Mouse (Mus musculus): Measurements from ENCODE around the gene Surf1. TPM values are rescaled to one million over a fixed set of nuclear protein-coding genes. Genes with fewer than 3 reads are reported as not detected.

Surf1 gene
- polyA plus RNA-seq, 2 experiments = 51.2 to 69.1 TPM

DNA sequence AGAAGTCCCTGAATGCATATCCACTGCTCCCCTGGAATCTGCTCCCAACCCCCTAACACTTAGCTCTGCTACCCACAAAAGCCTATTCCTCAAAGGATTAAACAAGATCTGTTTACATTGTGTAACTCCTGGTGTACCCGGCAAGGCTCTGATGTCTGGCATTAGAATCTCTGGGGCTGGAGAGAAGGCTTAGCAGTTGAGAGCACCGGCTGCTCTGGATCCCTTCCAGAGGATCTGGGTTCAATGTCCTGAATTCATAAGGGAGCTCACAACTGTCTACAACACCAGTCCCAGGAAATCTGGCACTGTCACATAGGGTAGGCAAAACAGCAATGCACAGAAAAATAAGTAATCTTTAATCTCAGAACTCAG lies 41.1 kb upstream of the Surf1 start:
- TF ChIP-seq POLR2A (IDR thresholded peaks at IDR 0.05; ENCODE audit: borderline replicate concordance, extremely low read depth, insufficient read depth, insufficient read length) = no peak
- ATAC-seq (ENCODE audit: low FRiP score, low read depth) (no peak), DNase-seq (ENCODE audit: low spot score) (no peak)
- peaks cover 89% of the 10 kb centered on the region for H3K36me3 ChIP-seq (ENCODE audit: control insufficient read depth, insufficient read depth, low read length)
- H3K27me3 ChIP-seq (ENCODE audit: control insufficient read depth, insufficient read depth, low read length) = no peaks in the 10 kb centered on the region
- H3K4me3 ChIP-seq (replicated peaks; ENCODE audit: low read length) = no peak overlapping the region
- 82% methylated on average over 2 of the region's 2 CpGs for WGBS
- no peaks in the 10 kb centered on the region for H3K9me3 ChIP-seq (ENCODE audit: control insufficient read depth, low read length)
- no peak overlapping the region for H3K4me2 ChIP-seq (replicated peaks; ENCODE audit: low read depth, low read length, severe bottlenecking)
- no peaks in the 10 kb centered on the region for H3K4me1 ChIP-seq (ENCODE audit: control insufficient read depth, insufficient read depth, low read length)
- H3K9ac ChIP-seq (ENCODE audit: low read depth, low read length, severe bottlenecking) = no peak overlapping the region
- no peak overlapping the region for H3K27ac ChIP-seq (replicated peaks; ENCODE audit: low read depth, low read length)

GRCm38 (mm10) chr2:26956811-26957487 lies 40.6 kb upstream of the Surf1 start:
- no peak overlapping the region for H3K27ac ChIP-seq (replicated peaks; ENCODE audit: low read depth, low read length)
- WGBS = 95% methylated on average over 12 of the region's 12 CpGs
- no peak for ATAC-seq (ENCODE audit: low FRiP score, low read depth)

GRCm38 (mm10) chr2:26954735-26955395 lies 38.5 kb upstream of the Surf1 start:
- TF ChIP-seq POLR2A (IDR thresholded peaks at IDR 0.05; ENCODE audit: borderline replicate concordance, extremely low read depth, insufficient read depth, insufficient read length) = no peak
- Histone ChIP-seq H3K27ac (replicated peaks; ENCODE audit: low read depth, low read length) (no peak overlapping the region), H3K36me3 (ENCODE audit: control insufficient read depth, insufficient read depth, low read length) (peaks cover 88% of the 10 kb centered on the region), H3K9me3 (ENCODE audit: control insufficient read depth, low read length) (no peaks in the 10 kb centered on the region), H3K27me3 (ENCODE audit: control insufficient read depth, insufficient read depth, low read length) (no peaks in the 10 kb centered on the region), H3K4me2 (replicated peaks; ENCODE audit: low read depth, low read length, severe bottlenecking) (no peak overlapping the region), H3K9ac (ENCODE audit: low read depth, low read length, severe bottlenecking) (no peak overlapping the region), H3K4me3 (replicated peaks; ENCODE audit: low read length) (no peak overlapping the region), H3K4me1 (ENCODE audit: control insufficient read depth, insufficient read depth, low read length) (no peaks in the 10 kb centered on the region)
- no peak for ATAC-seq (ENCODE audit: low FRiP score, low read depth)
- 98% methylated on average over 2 of the region's 2 CpGs for WGBS
- DNase-seq (ENCODE audit: low spot score) = no peak

More at GRCm38 (mm10) chr2:26956811-26957487, 40.6 kb upstream of the Surf1 start:
- no peak overlapping the region for H3K9ac ChIP-seq (ENCODE audit: low read depth, low read length, severe bottlenecking)
- TF ChIP-seq POLR2A (IDR thresholded peaks at IDR 0.05; ENCODE audit: borderline replicate concordance, extremely low read depth, insufficient read depth, insufficient read length) = no peak
- no peaks in the 10 kb centered on the region for H3K27me3 ChIP-seq (ENCODE audit: control insufficient read depth, insufficient read depth, low read length)
- no peak overlapping the region for H3K4me3 ChIP-seq (replicated peaks; ENCODE audit: low read length)
- peaks cover 91% of the 10 kb centered on the region for H3K36me3 ChIP-seq (ENCODE audit: control insufficient read depth, insufficient read depth, low read length)
- H3K4me2 ChIP-seq (replicated peaks; ENCODE audit: low read depth, low read length, severe bottlenecking) = no peak overlapping the region
- no peaks in the 10 kb centered on the region for H3K9me3 ChIP-seq (ENCODE audit: control insufficient read depth, low read length)
- no peaks in the 10 kb centered on the region for H3K4me1 ChIP-seq (ENCODE audit: control insufficient read depth, insufficient read depth, low read length)
- DNase-seq (ENCODE audit: low spot score) = no peak

DNA sequence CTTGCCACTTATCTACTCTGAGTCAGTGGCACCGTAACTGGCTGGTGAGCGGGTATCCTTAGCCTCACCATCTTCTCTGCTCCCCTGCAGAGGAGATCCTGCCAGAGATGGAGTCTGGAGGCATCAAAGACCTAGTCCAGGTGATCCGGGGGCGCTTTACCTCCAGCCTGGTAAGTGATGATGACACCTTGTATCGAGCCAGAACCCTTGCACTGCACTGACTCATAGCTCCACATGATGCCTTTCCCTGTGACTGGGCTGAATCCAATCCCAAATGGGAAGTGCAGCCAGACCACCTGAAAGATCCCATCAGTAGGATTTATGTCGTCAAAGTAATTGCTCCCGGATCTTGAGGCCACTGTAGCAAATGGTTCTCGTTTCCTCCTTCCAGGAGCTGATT lies 36.5 kb upstream of the Surf1 start:
- Histone ChIP-seq H3K9me3 (ENCODE audit: control insufficient read depth, low read length) (no peaks in the 10 kb centered on the region), H3K4me3 (replicated peaks; ENCODE audit: low read length) (no peak overlapping the region), H3K36me3 (ENCODE audit: control insufficient read depth, insufficient read depth, low read length) (peaks cover 79% of the 10 kb centered on the region), H3K27ac (replicated peaks; ENCODE audit: low read depth, low read length) (no peak overlapping the region), H3K4me2 (replicated peaks; ENCODE audit: low read depth, low read length, severe bottlenecking) (no peak overlapping the region), H3K27me3 (ENCODE audit: control insufficient read depth, insufficient read depth, low read length) (no peaks in the 10 kb centered on the region), H3K4me1 (ENCODE audit: control insufficient read depth, insufficient read depth, low read length) (no peaks in the 10 kb centered on the region), H3K9ac (ENCODE audit: low read depth, low read length, severe bottlenecking) (no peak overlapping the region)
- no peak for TF ChIP-seq POLR2A (IDR thresholded peaks at IDR 0.05; ENCODE audit: borderline replicate concordance, extremely low read depth, insufficient read depth, insufficient read length)
- DNase-seq (ENCODE audit: low spot score) = no peak
- ATAC-seq (ENCODE audit: low FRiP score, low read depth) = no peak
- WGBS = 77% methylated on average over 8 of the region's 8 CpGs

DNA sequence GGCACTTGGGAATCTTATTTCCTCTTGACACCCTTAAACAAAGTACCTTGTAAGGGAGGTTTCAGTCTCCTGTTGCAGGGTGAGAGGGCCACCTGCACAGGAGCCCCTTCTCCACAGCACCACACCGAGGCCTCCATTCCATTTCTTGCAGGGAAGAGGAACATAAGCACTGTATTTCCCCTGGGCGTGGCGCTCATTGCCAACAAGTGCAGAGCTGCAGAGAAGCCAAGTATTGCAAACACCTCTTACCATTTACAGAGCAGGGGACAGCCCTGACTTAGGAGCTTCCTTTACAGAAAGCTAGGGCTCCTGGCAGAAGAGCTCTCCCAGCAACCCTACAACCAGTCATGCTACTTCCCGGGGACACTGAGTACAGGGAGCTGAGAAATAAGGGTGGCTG lies 35.9 kb upstream of the Surf1 start:
- no peaks in the 10 kb centered on the region for H3K27me3 ChIP-seq (ENCODE audit: control insufficient read depth, insufficient read depth, low read length)
- no peak overlapping the region for H3K4me3 ChIP-seq (replicated peaks; ENCODE audit: low read length)
- H3K4me2 ChIP-seq (replicated peaks; ENCODE audit: low read depth, low read length, severe bottlenecking) = no peak overlapping the region
- H3K9ac ChIP-seq (ENCODE audit: low read depth, low read length, severe bottlenecking) = no peak overlapping the region
- peaks cover 72% of the 10 kb centered on the region for H3K36me3 ChIP-seq (ENCODE audit: control insufficient read depth, insufficient read depth, low read length)
- H3K27ac ChIP-seq (replicated peaks; ENCODE audit: low read depth, low read length) = no peak overlapping the region
- DNase-seq (ENCODE audit: low spot score) (no peak), ATAC-seq (ENCODE audit: low FRiP score, low read depth) (no peak)
- no peaks in the 10 kb centered on the region for H3K4me1 ChIP-seq (ENCODE audit: control insufficient read depth, insufficient read depth, low read length)
- 92% methylated on average over 4 of the region's 4 CpGs for WGBS
- no peak for TF ChIP-seq POLR2A (IDR thresholded peaks at IDR 0.05; ENCODE audit: borderline replicate concordance, extremely low read depth, insufficient read depth, insufficient read length)
- H3K9me3 ChIP-seq (ENCODE audit: control insufficient read depth, low read length) = no peaks in the 10 kb centered on the region
